ENCODE assay signal across 7 mouse cellular contexts in genomic region chr7:109984608-109985007, GRCm38 (mm10). TPM values are rescaled to one million over a fixed set of nuclear protein-coding genes. Genes with fewer than 3 reads are reported as not detected.
A peak's percentile ranks its signal among the peaks of the same experiment; 100 is the strongest.
DNase-seq lines count a peak whose midpoint lies in the region; ATAC-seq and TF ChIP-seq lines count a peak whose summit lies in the region.
"Not testable (repeated sequence)": the region's sequence is repeated elsewhere in the genome, so short reads cannot be mapped to it uniquely, and the experiment has no call there.

No protein-coding gene starts in this region.

- not testable (repeated sequence) for H3K9ac ChIP-seq in forebrain, embryonic 13.5 days; heart, embryonic 16.5 days (ENCODE audit: low read length); intestine, embryonic 15.5 days; limb, embryonic 14.5 days (ENCODE audit: low read depth, low read length, severe bottlenecking); midbrain, postnatal 0 days (replicated peaks; ENCODE audit: low read length, poor library complexity, severe bottlenecking)
- 0 out of 2 replicates have a peak overlapping the region, but pooled peaks have one; percentile 61 for H3K9ac ChIP-seq in lung, embryonic 15.5 days

- DNase-seq in ZHBTc4 (ENCODE audit: low read depth, low spot score), result peak; percentile 71
- DNase-seq in limb, embryonic 14.5 days (ENCODE audit: low spot score); midbrain, postnatal 0 days (ENCODE audit: low spot score): not testable (repeated sequence)

- peaks cover 20% of the 10 kb centered on the region for H3K4me1 ChIP-seq in forebrain, embryonic 13.5 days
- H3K4me1 ChIP-seq in heart, embryonic 16.5 days (ENCODE audit: control insufficient read depth, insufficient read depth, low read length); intestine, embryonic 15.5 days (replicated peaks); limb, embryonic 14.5 days (ENCODE audit: control insufficient read depth, insufficient read depth, low read length); midbrain, postnatal 0 days (ENCODE audit: insufficient read depth, low read length): not testable (repeated sequence)
- 0 out of 2 replicates have a peak, but pooled peaks cover 12% of the 10 kb centered on the region for H3K4me1 ChIP-seq in lung, embryonic 15.5 days

- not testable (repeated sequence) for H3K27me3 ChIP-seq in forebrain, embryonic 13.5 days; heart, embryonic 16.5 days (ENCODE audit: control insufficient read depth, insufficient read depth, low read length); intestine, embryonic 15.5 days (replicated peaks); limb, embryonic 14.5 days (ENCODE audit: control insufficient read depth, insufficient read depth, low read length); lung, embryonic 15.5 days; midbrain, postnatal 0 days (ENCODE audit: insufficient read depth, low read length)

- 76% methylated on average over 5 of the region's 5 CpGs for WGBS in forebrain, embryonic 13.5 days
- 79% methylated on average over 5 of the region's 5 CpGs for WGBS in heart, embryonic 16.5 days
- 76% methylated on average over 5 of the region's 5 CpGs for WGBS in intestine, embryonic 15.5 days
- 71% methylated on average over 5 of the region's 5 CpGs for WGBS in limb, embryonic 14.5 days
- 74% methylated on average over 5 of the region's 5 CpGs for WGBS in lung, embryonic 15.5 days
- WGBS in midbrain, postnatal 0 days, result 62% methylated on average over 5 of the region's 5 CpGs

- H3K36me3 ChIP-seq in forebrain, embryonic 13.5 days (ENCODE audit: poor library complexity, severe bottlenecking), result peaks cover 25% of the 10 kb centered on the region
- peaks cover 12% of the 10 kb centered on the region for H3K36me3 ChIP-seq in heart, embryonic 16.5 days (ENCODE audit: control insufficient read depth, insufficient read depth)
- H3K36me3 ChIP-seq in intestine, embryonic 15.5 days; midbrain, postnatal 0 days (ENCODE audit: insufficient read depth, low read length): not testable (repeated sequence)
- peaks cover 29% of the 10 kb centered on the region for H3K36me3 ChIP-seq in limb, embryonic 14.5 days (ENCODE audit: control insufficient read depth, insufficient read depth, low read length)
- H3K36me3 ChIP-seq in lung, embryonic 15.5 days, result peaks cover 28% of the 10 kb centered on the region

- not testable (repeated sequence) for H3K4me3 ChIP-seq in forebrain, embryonic 13.5 days; heart, embryonic 16.5 days (ENCODE audit: low read length); intestine, embryonic 15.5 days (replicated peaks); limb, embryonic 14.5 days (replicated peaks; ENCODE audit: low read length); midbrain, postnatal 0 days (ENCODE audit: low read depth, low read length)
- peak overlapping the region; percentile 60; the same call in 1 of the 2 replicates for H3K4me3 ChIP-seq in lung, embryonic 15.5 days

- not testable (repeated sequence) for TF ChIP-seq CTCF in midbrain, postnatal 0 days (IDR thresholded peaks at IDR 0.05)

- H3K9me3 ChIP-seq in forebrain, embryonic 13.5 days (replicated peaks); heart, embryonic 16.5 days (replicated peaks; ENCODE audit: control insufficient read depth, low read length); intestine, embryonic 15.5 days; limb, embryonic 14.5 days (ENCODE audit: control insufficient read depth, low read length); lung, embryonic 15.5 days; midbrain, postnatal 0 days (ENCODE audit: low read length): not testable (repeated sequence)

- TF ChIP-seq POLR2A in limb, embryonic 14.5 days (IDR thresholded peaks at IDR 0.05; ENCODE audit: borderline replicate concordance, extremely low read depth, insufficient read depth, insufficient read length), result not testable (repeated sequence)

- H3K27ac ChIP-seq in forebrain, embryonic 13.5 days; heart, embryonic 16.5 days (ENCODE audit: low read length); intestine, embryonic 15.5 days; limb, embryonic 14.5 days (replicated peaks; ENCODE audit: low read depth, low read length); lung, embryonic 15.5 days; midbrain, postnatal 0 days (ENCODE audit: low read depth, low read length): not testable (repeated sequence)

- not testable (repeated sequence) for ATAC-seq in forebrain, embryonic 13.5 days; heart, embryonic 16.5 days (replicated peaks; ENCODE audit: extremely low read depth, insufficient read depth, low FRiP score); intestine, embryonic 15.5 days; limb, embryonic 14.5 days (ENCODE audit: low FRiP score, low read depth); lung, embryonic 15.5 days (ENCODE audit: borderline replicate concordance, extremely low read depth, low FRiP score, low TSS enrichment); midbrain, postnatal 0 days (ENCODE audit: low FRiP score)

- H3K4me2 ChIP-seq in forebrain, embryonic 13.5 days, result peak overlapping the region; percentile 81
- H3K4me2 ChIP-seq in heart, embryonic 16.5 days (ENCODE audit: low read depth, low read length), result peak overlapping the region; percentile 69; the same call in 1 of the 2 replicates
- peak overlapping the region; percentile 62 for H3K4me2 ChIP-seq in intestine, embryonic 15.5 days (replicated peaks)
- peak overlapping the region; percentile 73; the same call in 1 of the 2 replicates for H3K4me2 ChIP-seq in limb, embryonic 14.5 days (replicated peaks; ENCODE audit: low read depth, low read length, severe bottlenecking)
- peak overlapping the region; percentile 70; the same call in 1 of the 2 replicates for H3K4me2 ChIP-seq in lung, embryonic 15.5 days
- peak overlapping the region; percentile 59; the same call in 1 of the 2 replicates for H3K4me2 ChIP-seq in midbrain, postnatal 0 days (ENCODE audit: low read depth, low read length, poor library complexity, severe bottlenecking)

RNA-seq across cellular contexts. Expression of gene Tmem41b, which starts 2.1 kb away (rescaled TPM):
- 69.5 and 71.4 TPM in 2 replicates for polyA plus RNA-seq in forebrain, embryonic 13.5 days (2015; fragmentation: Nextera tagmentation; extraction: Ambion mirVana)
- polyA plus RNA-seq in heart, embryonic 16.5 days (2015; fragmentation: Nextera tagmentation; extraction: Ambion mirVana), result 44.0 and 50.6 TPM in 2 replicates
- polyA plus RNA-seq in intestine, embryonic 15.5 days (2015; fragmentation: Nextera tagmentation; extraction: Ambion mirVana), result 74.6 and 81.9 TPM in 2 replicates
- 57.1 and 59.0 TPM in 2 replicates for polyA plus RNA-seq in limb, embryonic 14.5 days (2012; rRNA removed)
- polyA plus RNA-seq in limb, embryonic 14.5 days (2014; fragmentation: Nextera tagmentation; extraction: Ambion mirVana), result 72.0 and 72.4 TPM in 2 replicates
- 61.6 and 65.6 TPM in 2 replicates for polyA plus RNA-seq in lung, embryonic 15.5 days (2015; fragmentation: Nextera tagmentation; extraction: Ambion mirVana)
- total RNA-seq in midbrain, postnatal 0 days (2014; rRNA removed), result 65.0 and 66.0 TPM in 2 replicates
- 55.2 and 55.4 TPM in 2 replicates for polyA plus RNA-seq in midbrain, postnatal 0 days (2015; fragmentation: Nextera tagmentation; extraction: Ambion mirVana)

RNA-seq across cellular contexts. Expression of gene Dennd5a, which starts 24.3 kb away (rescaled TPM):
- polyA plus RNA-seq in forebrain, embryonic 13.5 days (2015; fragmentation: Nextera tagmentation; extraction: Ambion mirVana), result 47.9 and 49.3 TPM in 2 replicates
- 33.6 and 38.8 TPM in 2 replicates for polyA plus RNA-seq in heart, embryonic 16.5 days (2015; fragmentation: Nextera tagmentation; extraction: Ambion mirVana)
- 24.9 and 25.7 TPM in 2 replicates for polyA plus RNA-seq in intestine, embryonic 15.5 days (2015; fragmentation: Nextera tagmentation; extraction: Ambion mirVana)
- 112 and 139 TPM in 2 replicates for polyA plus RNA-seq in limb, embryonic 14.5 days (2012; rRNA removed)
- polyA plus RNA-seq in limb, embryonic 14.5 days (2014; fragmentation: Nextera tagmentation; extraction: Ambion mirVana), result 55.3 and 62.6 TPM in 2 replicates
- 35.4 and 38.4 TPM in 2 replicates for polyA plus RNA-seq in lung, embryonic 15.5 days (2015; fragmentation: Nextera tagmentation; extraction: Ambion mirVana)
- 168 and 185 TPM in 2 replicates for total RNA-seq in midbrain, postnatal 0 days (2014; rRNA removed)
- 25.2 and 28.7 TPM in 2 replicates for polyA plus RNA-seq in midbrain, postnatal 0 days (2015; fragmentation: Nextera tagmentation; extraction: Ambion mirVana)

RNA-seq across cellular contexts. Expression of gene Ipo7, which starts 33.5 kb away (rescaled TPM):
- polyA plus RNA-seq in forebrain, embryonic 13.5 days (2015; fragmentation: Nextera tagmentation; extraction: Ambion mirVana), result 45.8 and 51.1 TPM in 2 replicates
- 41.2 and 41.7 TPM in 2 replicates for polyA plus RNA-seq in heart, embryonic 16.5 days (2015; fragmentation: Nextera tagmentation; extraction: Ambion mirVana)
- 43.7 and 44.4 TPM in 2 replicates for polyA plus RNA-seq in intestine, embryonic 15.5 days (2015; fragmentation: Nextera tagmentation; extraction: Ambion mirVana)
- 40.2 and 49.2 TPM in 2 replicates for polyA plus RNA-seq in limb, embryonic 14.5 days (2012; rRNA removed)
- 17.4 and 18.1 TPM in 2 replicates for polyA plus RNA-seq in limb, embryonic 14.5 days (2014; fragmentation: Nextera tagmentation; extraction: Ambion mirVana)
- polyA plus RNA-seq in lung, embryonic 15.5 days (2015; fragmentation: Nextera tagmentation; extraction: Ambion mirVana), result 45.6 and 46.2 TPM in 2 replicates
- total RNA-seq in midbrain, postnatal 0 days (2014; rRNA removed), result 88.2 and 103 TPM in 2 replicates
- 26.9 and 27.5 TPM in 2 replicates for polyA plus RNA-seq in midbrain, postnatal 0 days (2015; fragmentation: Nextera tagmentation; extraction: Ambion mirVana)
